Mouse (Mus musculus): Measurements from ENCODE around the gene Gm20532.

GRCm38 (mm10) chr2:26617928-26618327 lies 31.5 kb downstream of the Gm20532 start:
- TF ChIP-seq POLR2A (IDR thresholded peaks at IDR 0.05; ENCODE audit: borderline replicate concordance, extremely low read depth, low read depth, low read length) (no peak), CTCF (IDR thresholded peaks at IDR 0.05; ENCODE audit: insufficient read depth, low read length) (no peak)

All from lung, adult 2 months (tissue).